Mouse (Mus musculus): ENCODE measurements around the gene Gsta1.
"Not testable (repeated sequence)": the region's sequence is repeated elsewhere in the genome, so short reads cannot be mapped to it uniquely, and the experiment has no call there.

Gsta1 gene

DNA sequence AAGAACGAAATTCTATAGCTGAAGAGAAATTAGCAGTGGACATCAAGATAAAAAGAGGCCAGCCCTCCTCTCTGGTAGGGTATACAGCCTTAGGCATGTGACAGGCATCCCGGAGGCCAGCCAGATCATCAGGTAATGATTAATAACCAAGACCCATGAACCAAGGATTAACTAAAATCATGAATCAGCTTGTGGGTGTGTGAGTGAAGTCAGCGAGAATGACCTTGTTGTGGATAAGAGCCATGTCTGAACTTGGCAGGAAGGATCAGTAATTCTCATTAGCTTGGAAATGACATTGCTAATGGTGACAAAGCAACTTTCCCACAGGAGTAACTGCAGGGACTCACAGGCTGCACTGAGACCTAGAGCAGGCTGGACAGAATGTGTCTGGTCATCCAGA, 798 bp upstream of the Gsta1 start:
- not testable (repeated sequence) for DNase-seq (ENCODE audit: low read depth, low spot score)

DNA sequence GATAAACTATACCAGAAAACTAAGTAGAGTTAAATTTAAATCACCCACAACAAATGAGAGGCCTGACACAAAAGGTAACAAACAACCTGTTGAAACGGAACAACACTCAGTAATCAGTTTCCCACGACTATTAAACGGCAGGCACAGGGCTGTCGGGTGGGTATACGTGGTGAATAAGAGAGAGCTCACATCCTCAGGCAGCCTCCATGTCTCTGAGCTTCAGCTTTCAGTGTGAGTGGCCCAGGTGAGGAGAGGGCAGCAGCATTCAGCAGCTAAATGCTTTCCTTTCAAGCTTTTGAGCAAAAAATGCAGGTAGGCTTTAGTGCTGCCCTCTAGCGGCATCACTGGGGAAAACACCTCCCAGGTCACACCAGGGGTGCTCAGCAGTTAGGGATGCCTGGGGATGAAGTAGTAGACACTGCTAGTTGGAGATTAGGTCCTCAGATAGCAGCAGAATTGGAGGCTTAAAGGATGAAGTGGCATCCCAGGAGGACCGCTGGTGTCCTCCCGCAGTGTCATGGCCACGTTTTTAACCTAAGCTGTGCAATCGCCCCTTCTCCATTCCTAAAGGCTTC, 2.8 kb downstream of the Gsta1 start:
- not testable (repeated sequence) for DNase-seq (ENCODE audit: low read depth, low spot score)

DNA sequence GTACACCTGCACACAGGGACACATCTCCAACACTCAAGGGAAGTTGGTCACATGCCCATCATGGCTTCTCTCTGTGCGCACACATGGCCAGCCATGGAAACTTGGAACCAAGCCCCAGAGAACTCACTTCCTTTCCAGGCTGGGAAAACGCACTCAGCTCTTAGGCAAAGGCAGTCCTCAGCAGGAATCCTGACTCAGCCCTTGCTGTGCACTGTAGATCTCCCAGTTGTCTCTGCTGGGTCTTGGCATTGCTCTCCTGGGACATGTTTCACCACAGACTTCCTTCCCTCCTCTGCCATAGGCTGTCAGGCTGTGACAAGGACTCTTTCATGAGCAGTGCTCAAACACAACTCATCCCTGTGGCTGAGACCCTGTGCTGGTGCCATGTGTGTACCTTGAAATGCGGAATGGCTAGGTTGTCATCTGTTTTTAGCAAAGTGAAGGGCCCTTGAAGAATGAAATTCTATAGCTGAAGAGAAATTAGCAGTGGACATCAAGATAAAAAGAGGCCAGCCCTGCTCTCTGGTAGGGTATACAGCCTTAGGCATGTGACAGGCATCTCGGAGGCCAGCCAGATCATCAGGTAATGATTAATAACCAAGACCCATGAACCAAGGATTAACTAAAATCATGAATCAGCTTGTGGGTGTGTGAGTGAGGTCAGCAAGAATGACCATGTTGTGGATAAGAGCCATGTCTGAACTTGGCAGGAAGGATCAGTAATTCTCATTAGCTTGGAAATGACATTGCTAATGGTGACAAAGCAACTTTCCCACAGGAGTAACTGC, 25.4 kb downstream of the Gsta1 start:
- not testable (repeated sequence) for DNase-seq (ENCODE audit: low read depth, low spot score)

DNA sequence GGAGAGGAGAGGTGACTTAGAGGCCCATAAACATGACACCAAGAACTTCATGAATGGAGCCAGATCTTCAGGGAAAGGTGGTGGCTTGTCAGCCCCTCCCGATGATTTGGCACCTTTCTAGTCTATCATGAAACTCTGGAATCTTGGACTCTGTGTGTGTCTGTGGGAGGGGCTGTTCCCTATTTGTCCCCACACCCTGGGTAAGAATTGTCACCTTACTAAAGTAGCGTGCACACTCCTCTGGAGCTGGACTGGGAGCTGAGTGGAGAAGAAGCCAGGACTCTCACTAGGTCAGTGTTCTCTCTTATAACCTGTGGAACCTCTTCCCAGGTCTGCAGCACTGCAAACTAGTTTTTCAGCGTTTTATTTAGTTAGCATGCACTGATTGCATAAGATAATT, 26.5 kb downstream of the Gsta1 start, which contains the start of gene Gm3776:
Gm3776 (plus strand) TSS at position 216 of the 400 bp plus-strand sequence.
- DNase-seq (ENCODE audit: low read depth, low spot score), result not testable (repeated sequence)

DNA sequence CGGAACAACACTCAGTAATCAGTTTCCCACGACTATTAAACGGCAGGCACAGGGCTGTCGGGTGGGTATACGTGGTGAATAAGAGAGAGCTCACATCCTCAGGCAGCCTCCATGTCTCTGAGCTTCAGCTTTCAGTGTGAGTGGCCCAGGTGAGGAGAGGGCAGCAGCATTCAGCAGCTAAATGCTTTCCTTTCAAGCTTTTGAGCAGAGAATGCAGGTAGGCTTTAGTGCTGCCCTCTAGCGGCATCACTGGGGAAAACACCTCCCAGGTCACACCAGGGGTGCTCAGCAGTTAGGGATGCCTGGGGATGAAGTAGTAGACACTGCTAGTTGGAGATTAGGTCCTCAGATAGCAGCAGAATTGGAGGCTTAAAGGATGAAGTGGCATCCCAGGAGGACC, 29.2 kb downstream of the Gsta1 start:
- DNase-seq (ENCODE audit: low read depth, low spot score), result not testable (repeated sequence)

DNA sequence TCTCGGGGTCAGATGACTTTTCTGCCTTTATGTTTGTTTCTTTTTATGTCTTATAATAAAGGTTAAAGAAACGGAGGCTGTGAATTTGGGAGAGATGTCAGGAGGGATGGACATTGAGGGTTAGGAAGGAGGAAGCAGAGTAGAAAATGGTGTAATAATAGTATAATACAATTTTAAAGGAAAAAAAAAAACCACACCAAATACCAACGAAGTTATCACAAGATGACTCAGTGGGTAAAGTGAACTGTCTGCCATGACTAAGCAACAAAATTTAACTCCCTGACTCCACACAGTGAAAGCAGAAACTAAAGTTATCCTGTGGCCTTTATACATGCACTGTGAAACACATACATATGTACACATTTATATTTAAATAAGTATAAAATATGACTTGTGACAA, 40.5 kb downstream of the Gsta1 start:
- DNase-seq (ENCODE audit: low read depth, low spot score), result not testable (repeated sequence)

DNA sequence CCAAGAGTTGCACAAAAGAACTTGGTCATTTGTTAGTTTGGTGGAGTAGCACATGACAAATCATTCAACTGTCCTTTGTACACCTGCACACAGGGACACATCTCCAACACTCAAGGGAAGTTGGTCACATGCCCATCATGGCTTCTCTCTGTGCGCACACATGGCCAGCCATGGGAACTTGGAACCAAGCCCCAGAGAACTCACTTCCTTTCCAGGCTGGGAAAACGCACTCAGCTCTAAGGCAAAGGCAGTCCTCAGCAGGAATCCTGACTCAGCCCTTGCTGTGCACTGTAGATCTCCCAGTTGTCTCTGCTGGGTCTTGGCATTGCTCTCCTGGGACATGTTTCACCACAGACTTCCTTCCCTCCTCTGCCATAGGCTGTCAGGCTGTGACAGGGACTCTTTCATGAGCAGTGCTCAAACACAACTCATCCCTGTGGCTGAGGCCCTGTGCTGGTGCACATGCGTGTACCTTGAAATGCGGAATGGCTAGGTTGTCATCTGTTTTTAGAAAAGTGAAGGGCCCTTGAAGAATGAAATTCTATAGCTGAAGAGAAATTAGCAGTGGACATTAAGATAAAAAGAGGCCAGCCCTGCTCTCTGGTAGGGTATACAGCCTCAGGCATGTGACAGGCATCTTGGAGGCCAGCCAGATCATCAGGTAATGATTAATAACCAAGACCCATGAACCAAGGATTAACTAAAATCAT, 51.7 kb downstream of the Gsta1 start:
- not testable (repeated sequence) for DNase-seq (ENCODE audit: low read depth, low spot score)

DNA sequence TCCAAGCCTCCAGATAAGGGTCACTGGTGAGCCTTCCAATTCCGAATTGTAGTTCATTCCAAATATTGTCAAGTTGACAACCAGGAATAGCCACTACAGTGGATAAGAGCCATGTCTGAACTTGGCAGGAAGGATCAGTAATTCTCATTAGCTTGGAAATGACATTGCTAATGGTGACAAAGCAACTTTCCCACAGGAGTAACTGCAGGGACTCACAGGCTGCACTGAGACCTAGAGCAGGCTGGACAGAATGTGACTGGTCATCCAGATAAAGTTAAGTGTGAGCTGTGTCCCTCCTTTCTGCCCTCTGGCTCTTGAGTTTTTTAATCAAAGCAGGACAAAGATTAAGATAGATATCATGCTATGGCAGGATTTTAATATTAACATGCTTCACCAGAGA, 58.6 kb downstream of the Gsta1 start:
- DNase-seq (ENCODE audit: low read depth, low spot score), result not testable (repeated sequence)

DNA sequence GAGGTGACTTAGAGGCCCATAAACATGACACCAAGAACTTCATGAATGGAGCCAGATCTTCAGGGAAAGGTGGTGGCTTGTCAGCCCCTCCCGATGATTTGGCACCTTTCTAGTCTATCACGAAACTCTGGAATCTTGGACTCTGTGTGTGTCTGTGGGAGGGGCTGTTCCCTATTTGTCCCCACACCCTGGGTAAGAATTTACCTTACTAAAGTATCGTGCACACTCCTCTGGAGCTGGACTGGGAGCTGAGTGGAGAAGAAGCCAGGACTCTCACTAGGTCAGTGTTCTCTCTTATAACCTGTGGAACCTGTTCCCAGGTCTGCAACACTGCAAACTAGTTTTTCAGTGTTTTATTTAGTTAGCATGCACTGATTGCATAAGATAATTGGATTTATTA, 59.3 kb downstream of the Gsta1 start, which contains the start of gene Gm10639:
Gm10639 (plus strand) TSS at position 201 of the 400 bp plus-strand sequence.
- peak; percentile 27 for DNase-seq (ENCODE audit: low read depth, low spot score)
